Mouse (Mus musculus) retina, adult 2 months (tissue): ENCODE results near the gene Chchd10.

Source experiments
- DNase-seq: peaks from one replicate; pipeline ENCODE4 v3.0.0-alpha.2; 2012; ENCODE audit warnings: low read depth, low spot score

The Chchd10 gene

GRCm38 (mm10) chr10:75949053-75950045 is 16.4 kb downstream of the Chchd10 start:
- DNase-seq: no peak

- DNase-seq: no peak
These were observed 17.9 kb downstream of the Chchd10 start for GRCm38 (mm10) chr10:75950791-75951210.

- peak; percentile 63 for DNase-seq
These were observed 18.6 kb downstream of the Chchd10 start for GRCm38 (mm10) chr10:75951424-75952050.

- no peak for DNase-seq
These were observed 21.5 kb downstream of the Chchd10 start, which contains the start of gene Gm5134 for GRCm38 (mm10) chr10:75954381-75954811. Gene Gm5134 (plus strand): TSS chr10:75954514.

- no peak for DNase-seq
These were observed 40.9 kb downstream of the Chchd10 start for GRCm38 (mm10) chr10:75973846-75974245.

- DNase-seq: no peak
These were observed 42.3 kb downstream of the Chchd10 start for GRCm38 (mm10) chr10:75975216-75975615.

GRCm38 (mm10) chr10:75978119-75978834 is 45.3 kb downstream of the Chchd10 start:
- no peak for DNase-seq

- no peak for DNase-seq
These were observed 45.9 kb downstream of the Chchd10 start for GRCm38 (mm10) chr10:75978835-75979157.

- DNase-seq: no peak
These were observed 46.5 kb downstream of the Chchd10 start for GRCm38 (mm10) chr10:75979432-75979831.
